16 mouse cellular contexts compared by ENCODE assay signal in the genomic region with DNA sequence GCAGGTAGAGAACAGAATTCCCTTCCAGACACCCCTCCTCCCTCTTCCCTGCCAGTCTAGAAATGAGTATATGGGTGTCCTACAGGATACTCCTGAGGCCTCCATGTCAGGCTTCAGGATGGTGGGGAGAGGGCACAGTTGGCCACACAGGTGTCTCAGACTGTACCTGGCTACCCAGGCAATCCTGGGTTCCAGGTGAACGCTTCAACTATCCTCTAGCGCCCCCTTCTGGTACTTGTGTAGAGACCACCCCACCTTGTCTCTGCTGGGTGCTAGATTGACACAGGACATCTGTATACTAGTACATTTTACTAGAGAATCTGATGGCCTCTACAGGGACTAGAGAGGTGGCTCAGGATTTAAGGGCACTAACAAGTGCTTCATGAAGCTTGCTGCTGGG. TPM values are rescaled to one million over a fixed set of nuclear protein-coding genes. Genes with fewer than 3 reads are reported as not detected.
A peak's percentile ranks its signal among the peaks of the same experiment; 100 is the strongest.
DNase-seq lines count a peak whose midpoint lies in the region; ATAC-seq and TF ChIP-seq lines count a peak whose summit lies in the region.
"Had no signal": no experiment of that assay in that cellular context is flagged by ENCODE, and none has a peak within 500 bp of the region (broad histone marks: within the 10 kb centered on the region; RNA-seq: fewer than 3 reads in every experiment).

No protein-coding gene starts in this region.

- no peaks in the 10 kb centered on the region for H3K4me1 ChIP-seq in kidney, postnatal 0 days (replicated peaks; ENCODE audit: insufficient read depth, low read length)
- no peaks in the 10 kb centered on the region for H3K4me1 ChIP-seq in kidney, embryonic 15.5 days
- H3K4me1 ChIP-seq in thymus, adult 2 months (replicated peaks; ENCODE audit: control insufficient read depth, insufficient read depth, low read length) = peaks cover 9% of the 10 kb centered on the region
- H3K4me1 ChIP-seq: heart, embryonic 10.5 days; liver, embryonic 13.5 days had no signal

- H3K9ac ChIP-seq in kidney, postnatal 0 days (ENCODE audit: low read depth, low read length) = no peak overlapping the region
- H3K9ac ChIP-seq in kidney, embryonic 15.5 days = no peak overlapping the region
- H3K9ac ChIP-seq: hindbrain, embryonic 13.5 days; liver, embryonic 13.5 days had no signal

- no peak overlapping the region for H3K4me3 ChIP-seq in kidney, postnatal 0 days (replicated peaks; ENCODE audit: low read depth, low read length)
- H3K4me3 ChIP-seq in kidney, embryonic 15.5 days (replicated peaks) = no peak overlapping the region
- no peak overlapping the region for H3K4me3 ChIP-seq in thymus, adult 2 months (ENCODE audit: control insufficient read depth, insufficient read depth, low read length)
- H3K4me3 ChIP-seq: heart, embryonic 10.5 days; hindbrain, embryonic 13.5 days; liver, embryonic 13.5 days had no signal

- H3K9me3 ChIP-seq in kidney, postnatal 0 days (replicated peaks; ENCODE audit: low read length) = no peaks in the 10 kb centered on the region
- no peaks in the 10 kb centered on the region for H3K9me3 ChIP-seq in kidney, embryonic 15.5 days (replicated peaks)
- H3K9me3 ChIP-seq: heart, embryonic 10.5 days; hindbrain, embryonic 13.5 days; liver, embryonic 13.5 days had no signal

- H3K36me3 ChIP-seq in kidney, postnatal 0 days (ENCODE audit: insufficient read depth, low read length) = no peaks in the 10 kb centered on the region
- no peaks in the 10 kb centered on the region for H3K36me3 ChIP-seq in kidney, embryonic 15.5 days
- H3K36me3 ChIP-seq in thymus, adult 2 months (ENCODE audit: control insufficient read depth, insufficient read depth, low read length) = no peaks in the 10 kb centered on the region
- no peaks in the 10 kb centered on the region for H3K36me3 ChIP-seq in splenic B cell, adult 2 months (ENCODE audit: control insufficient read depth, insufficient read depth, low read length, poor library complexity, severe bottlenecking)
- H3K36me3 ChIP-seq: heart, embryonic 10.5 days; hindbrain, embryonic 13.5 days; liver, embryonic 13.5 days had no signal

- no peak for DNase-seq in kidney, postnatal 0 days (ENCODE audit: low spot score)
- DNase-seq in thymus, adult 2 months = peak; percentile 8
- no peak for DNase-seq in thymus, adult 18-20 months
- DNase-seq in ZHBTc4 (ENCODE audit: low read depth, low spot score) = peak; percentile 41
- DNase-seq in splenic B cell, adult 2 months (ENCODE audit: low read depth, low spot score) = peak; percentile 63
- no peak for DNase-seq in adrenal gland, adult 2 months
- no peak for DNase-seq in urinary bladder, adult 2 months (ENCODE audit: low spot score)
- DNase-seq: kidney, postnatal 10 days; liver, embryonic 13.5 days; midbrain, embryonic 14.5 days; right cerebral cortex, postnatal 4 days had no signal

- no peaks in the 10 kb centered on the region for H3K27me3 ChIP-seq in kidney, postnatal 0 days (ENCODE audit: insufficient read depth, low read length)
- H3K27me3 ChIP-seq in kidney, embryonic 15.5 days = no peaks in the 10 kb centered on the region
- no peaks in the 10 kb centered on the region for H3K27me3 ChIP-seq in thymus, adult 2 months (ENCODE audit: control insufficient read depth, insufficient read depth, low read length)
- no peaks in the 10 kb centered on the region; the same call in 1 of the 2 replicates for H3K27me3 ChIP-seq in splenic B cell, adult 2 months (ENCODE audit: control insufficient read depth, insufficient read depth, low read length, poor library complexity, severe bottlenecking)
- H3K27me3 ChIP-seq: hindbrain, embryonic 13.5 days; liver, embryonic 13.5 days had no signal

- no peak overlapping the region for H3K27ac ChIP-seq in kidney, postnatal 0 days
- no peak overlapping the region for H3K27ac ChIP-seq in kidney, embryonic 15.5 days
- no peak overlapping the region for H3K27ac ChIP-seq in thymus, adult 2 months (ENCODE audit: control insufficient read depth, insufficient read depth, low read length)
- H3K27ac ChIP-seq: heart, embryonic 10.5 days; hindbrain, embryonic 13.5 days; liver, embryonic 13.5 days had no signal

- no peak for ATAC-seq in kidney, postnatal 0 days (replicated peaks; ENCODE audit: low FRiP score, low read depth)
- ATAC-seq in kidney, embryonic 15.5 days (replicated peaks; ENCODE audit: low FRiP score) = no peak

- TF ChIP-seq POLR2A in thymus, adult 2 months (IDR thresholded peaks at IDR 0.05; ENCODE audit: control insufficient read depth, extremely low read depth, insufficient read depth, low read length, poor library complexity) = no peak

- H3K4me2 ChIP-seq in kidney, postnatal 0 days (ENCODE audit: low read length) = no peak overlapping the region
- no peak overlapping the region for H3K4me2 ChIP-seq in kidney, embryonic 15.5 days
- H3K4me2 ChIP-seq: hindbrain, embryonic 13.5 days; liver, embryonic 13.5 days had no signal

- TF ChIP-seq CTCF in kidney, postnatal 0 days (IDR thresholded peaks at IDR 0.05; ENCODE audit: low read depth) = peak; percentile 26; the same call in 1 of the 2 replicates
- 0 out of 2 replicates have a peak, but pooled peaks have one; percentile 30 for TF ChIP-seq CTCF in thymus, adult 2 months (IDR thresholded peaks at IDR 0.05; ENCODE audit: borderline replicate concordance, control insufficient read depth, extremely low read depth, insufficient read depth, low read length, poor library complexity)

- 4% methylated on average over 2 of the region's 2 CpGs for WGBS in kidney, postnatal 0 days
- 11% methylated on average over 2 of the region's 2 CpGs for WGBS in kidney, embryonic 15.5 days
- WGBS in thymus, adult 2 months = 13% methylated on average over 2 of the region's 2 CpGs

RNA-seq across cellular contexts. Expression of gene Gm17455, which starts 43.6 kb away (rescaled TPM):
- polyA plus RNA-seq in kidney, postnatal 0 days (2015; fragmentation: Nextera tagmentation; extraction: Ambion mirVana) = 0.74 and 0.84 TPM in 2 replicates
- 0.62 and 0.88 TPM in 2 replicates for polyA plus RNA-seq in kidney, embryonic 15.5 days (2015; fragmentation: Nextera tagmentation; extraction: Ambion mirVana)
- polyA plus RNA-seq in thymus, adult 2 months (2012; rRNA removed) = 1.1 and 2.3 TPM in 2 replicates
- total RNA-seq in adrenal gland, adult 2 months (2021) = not detected
- 0.12 TPM in 1 of 2 replicates, not detected in the other for polyA plus RNA-seq in adrenal gland, adult 2 months (2012; rRNA removed)
- 0.47 and 0.66 TPM in 2 replicates for polyA plus RNA-seq in urinary bladder, adult 2 months (2012; rRNA removed)
- total RNA-seq: adrenal gland, postnatal 4 days; common myeloid progenitor, adult 5-6 weeks had no signal
- polyA plus RNA-seq: liver, embryonic 13.5 days had no signal

Comparison
In these comparisons a context has a peak if more than half of its experiments do, and no peak if none do; other contexts are left out.
1. DNase-seq: peak in thymus, adult 2 months (single experiment), ZHBTc4 (single experiment) and splenic B cell, adult 2 months (single experiment); none in kidney, postnatal 0 days (single experiment), thymus, adult 18-20 months (0 of 2), adrenal gland, adult 2 months (single experiment) and urinary bladder, adult 2 months (single experiment).